Mouse (Mus musculus): ENCODE measurements around the gene Gm17651.

- TF ChIP-seq TBP (conservative IDR thresholded peaks at IDR 0.05; ENCODE audit: low read depth, low read length) (no peak), TCF12 (IDR thresholded peaks at IDR 0.05; ENCODE audit: low read depth, low read length) (no peak), MAFK (IDR thresholded peaks at IDR 0.05; ENCODE audit: insufficient replicate concordance, low read length) (no peak), CTCF (conservative IDR thresholded peaks at IDR 0.05 in 1 of 2, IDR thresholded peaks at IDR 0.05 in 1 of 2; ENCODE audit: low read depth in 2 of 2, low read length in 2 of 2) (peak in 1 of 2 experiments; percentile 18; a peak in 1 of 4 replicates)
Measured at GRCm38 (mm10) chr3:97634288-97634761, 40.2 kb downstream of the Gm17651 start.

Data from CH12.LX (cell line).